ENCODE assay signal across 14 mouse cellular contexts in genomic region chr6:70912396-70912765, GRCm38 (mm10). TPM values are rescaled to one million over a fixed set of nuclear protein-coding genes. Genes with fewer than 3 reads are reported as not detected.
DNase-seq lines count a peak whose midpoint lies in the region; ATAC-seq and TF ChIP-seq lines count a peak whose summit lies in the region.
"Had no signal": no experiment of that assay in that cellular context is flagged by ENCODE, and none has a peak within 500 bp of the region (broad histone marks: within the 10 kb centered on the region; RNA-seq: fewer than 3 reads in every experiment).

No protein-coding gene starts in this region.

- H3K27me3 ChIP-seq in forebrain, embryonic 13.5 days: 0 out of 2 replicates have a peak, but pooled peaks cover 7% of the 10 kb centered on the region
- peaks cover 4% of the 10 kb centered on the region; the same call in 1 of the 2 replicates for H3K27me3 ChIP-seq in forebrain, embryonic 11.5 days (ENCODE audit: control insufficient read depth, insufficient read depth, low read length)
- H3K27me3 ChIP-seq in hindbrain, embryonic 15.5 days: no peaks in the 10 kb centered on the region
- H3K27me3 ChIP-seq in midbrain, postnatal 0 days (ENCODE audit: insufficient read depth, low read length): no peaks in the 10 kb centered on the region

- H3K4me1 ChIP-seq in forebrain, embryonic 13.5 days: peaks cover 6% of the 10 kb centered on the region; the same call in 1 of the 2 replicates
- H3K4me1 ChIP-seq in forebrain, embryonic 11.5 days (replicated peaks; ENCODE audit: control insufficient read depth, insufficient read depth, low read length): no peaks in the 10 kb centered on the region
- H3K4me1 ChIP-seq in hindbrain, embryonic 15.5 days (replicated peaks): no peaks in the 10 kb centered on the region
- H3K4me1 ChIP-seq in midbrain, postnatal 0 days (ENCODE audit: insufficient read depth, low read length): no peaks in the 10 kb centered on the region

- no peak overlapping the region for H3K4me3 ChIP-seq in forebrain, embryonic 13.5 days
- no peak overlapping the region for H3K4me3 ChIP-seq in forebrain, embryonic 11.5 days (ENCODE audit: low read depth, low read length)
- H3K4me3 ChIP-seq in layer of hippocampus, adult 2 months: peak overlapping the region; percentile 38
- peak overlapping the region; percentile 16; the same call in 1 of the 2 replicates for H3K4me3 ChIP-seq in hindbrain, embryonic 15.5 days
- peak overlapping the region; percentile 20 for H3K4me3 ChIP-seq in midbrain, postnatal 0 days (ENCODE audit: low read depth, low read length)
- H3K4me3 ChIP-seq: megakaryocyte, embryonic 14.5 days had no signal

- H3K9me3 ChIP-seq in forebrain, embryonic 13.5 days (replicated peaks): no peaks in the 10 kb centered on the region
- no peaks in the 10 kb centered on the region for H3K9me3 ChIP-seq in forebrain, embryonic 11.5 days (ENCODE audit: control insufficient read depth, low read length)
- no peaks in the 10 kb centered on the region for H3K9me3 ChIP-seq in hindbrain, embryonic 15.5 days
- no peaks in the 10 kb centered on the region for H3K9me3 ChIP-seq in midbrain, postnatal 0 days (ENCODE audit: low read length)
- H3K9me3 ChIP-seq: megakaryocyte, embryonic 14.5 days had no signal

- no peak overlapping the region for H3K27ac ChIP-seq in forebrain, embryonic 13.5 days
- no peak overlapping the region for H3K27ac ChIP-seq in forebrain, embryonic 11.5 days (ENCODE audit: low read depth, low read length)
- H3K27ac ChIP-seq in layer of hippocampus, adult 2 months: peak overlapping the region; percentile 43; the same call in 1 of the 2 replicates
- no peak overlapping the region for H3K27ac ChIP-seq in hindbrain, embryonic 15.5 days (replicated peaks)
- H3K27ac ChIP-seq in midbrain, postnatal 0 days (ENCODE audit: low read depth, low read length): no peak overlapping the region

- H3K36me3 ChIP-seq in forebrain, embryonic 13.5 days (ENCODE audit: poor library complexity, severe bottlenecking): no peaks in the 10 kb centered on the region
- H3K36me3 ChIP-seq in forebrain, embryonic 11.5 days (ENCODE audit: control insufficient read depth, insufficient read depth, low read length): no peaks in the 10 kb centered on the region
- no peaks in the 10 kb centered on the region for H3K36me3 ChIP-seq in hindbrain, embryonic 15.5 days
- H3K36me3 ChIP-seq in midbrain, postnatal 0 days (ENCODE audit: insufficient read depth, low read length): no peaks in the 10 kb centered on the region

- peak; percentile 52 for ATAC-seq in forebrain, embryonic 13.5 days
- no peak for ATAC-seq in forebrain, embryonic 11.5 days (replicated peaks; ENCODE audit: low FRiP score)
- no peak; the same call in 1 of the 2 replicates for ATAC-seq in hindbrain, embryonic 15.5 days (ENCODE audit: low FRiP score, low read depth)
- peak; percentile 11 for ATAC-seq in midbrain, postnatal 0 days (ENCODE audit: low FRiP score)

- DNase-seq in forebrain, embryonic 11.5 days (ENCODE audit: low spot score): no peak
- DNase-seq in layer of hippocampus, adult 2 months (ENCODE audit: low spot score in 2 of 2): no peak
- no peak for DNase-seq in layer of hippocampus, postnatal 14 days (ENCODE audit: low spot score in 2 of 2)
- no peak for DNase-seq in midbrain, postnatal 0 days (ENCODE audit: low spot score)
- no peak for DNase-seq in thymus, postnatal 36 days
- no peak for DNase-seq in urinary bladder, postnatal 4 days (ENCODE audit: low spot score in 2 of 2)
- DNase-seq: heart, postnatal 10 days; lung, adult 2 months had no signal

- WGBS in forebrain, embryonic 13.5 days: 66% methylated on average over 7 of the region's 7 CpGs
- 65% methylated on average over 7 of the region's 7 CpGs for WGBS in forebrain, embryonic 11.5 days
- WGBS in hindbrain, embryonic 15.5 days: 66% methylated on average over 7 of the region's 7 CpGs
- WGBS in midbrain, postnatal 0 days: 62% methylated on average over 7 of the region's 7 CpGs

- peak overlapping the region; percentile 46 for H3K4me2 ChIP-seq in forebrain, embryonic 13.5 days
- no peak overlapping the region for H3K4me2 ChIP-seq in forebrain, embryonic 11.5 days (ENCODE audit: low read depth, low read length, severe bottlenecking)
- H3K4me2 ChIP-seq in hindbrain, embryonic 15.5 days: peak overlapping the region; percentile 50
- H3K4me2 ChIP-seq in midbrain, postnatal 0 days (ENCODE audit: low read depth, low read length, poor library complexity, severe bottlenecking): peak overlapping the region; percentile 36

- H3K9ac ChIP-seq in forebrain, embryonic 13.5 days: no peak overlapping the region
- H3K9ac ChIP-seq in forebrain, embryonic 11.5 days (ENCODE audit: low read length): no peak overlapping the region
- H3K9ac ChIP-seq in hindbrain, embryonic 15.5 days: no peak overlapping the region
- 0 out of 2 replicates have a peak overlapping the region, but pooled peaks have one; percentile 19 for H3K9ac ChIP-seq in midbrain, postnatal 0 days (replicated peaks; ENCODE audit: low read length, poor library complexity, severe bottlenecking)

- TF ChIP-seq CTCF in layer of hippocampus, adult 2 months (conservative IDR thresholded peaks at IDR 0.05): no peak
- TF ChIP-seq CTCF in midbrain, postnatal 0 days (IDR thresholded peaks at IDR 0.05): no peak

RNA-seq across cellular contexts. Expression of gene Tex37, which starts 6.3 kb away (rescaled TPM):
- not detected in 2 replicates for polyA plus RNA-seq in forebrain, embryonic 13.5 days (2015; fragmentation: Nextera tagmentation; extraction: Ambion mirVana)
- not detected in 2 replicates for polyA plus RNA-seq in forebrain, embryonic 11.5 days (2014; fragmentation: Nextera tagmentation; extraction: Ambion mirVana)
- total RNA-seq in layer of hippocampus, adult 2 months (2021): not detected
- total RNA-seq in layer of hippocampus, postnatal 14 days (2021): not detected
- not detected in 2 replicates for polyA plus RNA-seq in hindbrain, embryonic 15.5 days (2015; fragmentation: Nextera tagmentation; extraction: Ambion mirVana)
- total RNA-seq in midbrain, postnatal 0 days (2014; rRNA removed): not detected in 2 replicates
- not detected in 2 replicates for polyA plus RNA-seq in midbrain, postnatal 0 days (2015; fragmentation: Nextera tagmentation; extraction: Ambion mirVana)
- total RNA-seq: heart, postnatal 10 days; left cerebral cortex, postnatal 10 days had no signal
- polyA plus RNA-seq: C2C12; lung, adult 2 months; small intestine, adult 2 months had no signal

RNA-seq across cellular contexts. Expression of gene Foxi3, which starts 44.0 kb away (rescaled TPM):
- polyA plus RNA-seq in forebrain, embryonic 13.5 days (2015; fragmentation: Nextera tagmentation; extraction: Ambion mirVana): not detected in 2 replicates
- not detected in 2 replicates for polyA plus RNA-seq in forebrain, embryonic 11.5 days (2014; fragmentation: Nextera tagmentation; extraction: Ambion mirVana)
- total RNA-seq in layer of hippocampus, adult 2 months (2021): not detected
- not detected for total RNA-seq in layer of hippocampus, postnatal 14 days (2021)
- polyA plus RNA-seq in hindbrain, embryonic 15.5 days (2015; fragmentation: Nextera tagmentation; extraction: Ambion mirVana): not detected in 2 replicates
- not detected in 2 replicates for total RNA-seq in midbrain, postnatal 0 days (2014; rRNA removed)
- polyA plus RNA-seq in midbrain, postnatal 0 days (2015; fragmentation: Nextera tagmentation; extraction: Ambion mirVana): not detected in 2 replicates
- total RNA-seq: heart, postnatal 10 days; left cerebral cortex, postnatal 10 days had no signal
- polyA plus RNA-seq: C2C12; lung, adult 2 months; small intestine, adult 2 months had no signal

Comparison
In these comparisons a context has a peak if more than half of its experiments do, and no peak if none do; other contexts are left out.
1. ATAC-seq: peak in forebrain, embryonic 13.5 days (single experiment) and midbrain, postnatal 0 days (single experiment); none in forebrain, embryonic 11.5 days (single experiment) and hindbrain, embryonic 15.5 days (single experiment).
2. H3K4me3 ChIP-seq: peak in layer of hippocampus, adult 2 months (single experiment), hindbrain, embryonic 15.5 days (single experiment) and midbrain, postnatal 0 days (single experiment); none in forebrain, embryonic 13.5 days (single experiment) and forebrain, embryonic 11.5 days (single experiment).